Mouse (Mus musculus) MN1 (cell line): ENCODE results near the gene Flt3l.
A peak's percentile ranks its signal among the peaks of the same experiment; 100 is the strongest.
"Not testable (repeated sequence)": the region's sequence is repeated elsewhere in the genome, so short reads cannot be mapped to it uniquely, and the experiment has no call there.

Experiments
- DNase-seq: peaks from one replicate; pipeline ENCODE4 v3.0.0-alpha.2; 2016; ENCODE audit warnings: low spot score

Gene Flt3l

GRCm38 (mm10) chr7:45135993-45136567, at the start of gene Flt3l, which contains the start of gene Gm45713:
Gene Flt3l (minus strand): TSS chr7:45136432.
Gene Gm45713 (minus strand): TSS chr7:45136231.
- peak; percentile 90 for DNase-seq

GRCm38 (mm10) chr7:45185921-45186320, 49.7 kb upstream of the Flt3l start:
- no peak for DNase-seq

- no peak for DNase-seq
These were observed 47.4 kb upstream of the Flt3l start for GRCm38 (mm10) chr7:45183672-45184071.

- DNase-seq, result no peak
These were observed 46.4 kb upstream of the Flt3l start for GRCm38 (mm10) chr7:45182606-45183005.

GRCm38 (mm10) chr7:45182199-45182601, 46.0 kb upstream of the Flt3l start:
- peak; percentile 94 for DNase-seq

- DNase-seq, result peak; percentile 63
These were observed 45.3 kb upstream of the Flt3l start for GRCm38 (mm10) chr7:45181540-45181939.

GRCm38 (mm10) chr7:45180896-45181477, 44.8 kb upstream of the Flt3l start, which contains the start of gene Pth2:
Gene Pth2 (plus strand): TSS chr7:45180995.
- no peak for DNase-seq

GRCm38 (mm10) chr7:45179469-45179868, 43.2 kb upstream of the Flt3l start, which contains the start of gene Gfy:
Gene Gfy (minus strand): TSS chr7:45179569.
- DNase-seq, result no peak

- DNase-seq, result no peak
These were observed 42.3 kb upstream of the Flt3l start for GRCm38 (mm10) chr7:45178550-45178949.

GRCm38 (mm10) chr7:45176356-45176755, 40.1 kb upstream of the Flt3l start:
- no peak for DNase-seq

GRCm38 (mm10) chr7:45175929-45176328, 39.7 kb upstream of the Flt3l start:
- DNase-seq, result no peak

- DNase-seq, result no peak
These were observed 39.2 kb upstream of the Flt3l start for GRCm38 (mm10) chr7:45175398-45175797.

GRCm38 (mm10) chr7:45174567-45175280, 38.5 kb upstream of the Flt3l start:
- DNase-seq, result no peak

- not testable (repeated sequence) for DNase-seq
These were observed 37.5 kb upstream of the Flt3l start for GRCm38 (mm10) chr7:45173772-45174171.

- no peak for DNase-seq
These were observed 36.7 kb upstream of the Flt3l start for GRCm38 (mm10) chr7:45172974-45173373.

- no peak for DNase-seq
These were observed 33.3 kb upstream of the Flt3l start for GRCm38 (mm10) chr7:45169495-45169894.

GRCm38 (mm10) chr7:45168656-45169055, 32.4 kb upstream of the Flt3l start:
- no peak for DNase-seq

- no peak for DNase-seq
These were observed 31.7 kb upstream of the Flt3l start for GRCm38 (mm10) chr7:45167761-45168445.

- DNase-seq, result no peak
These were observed 30.7 kb upstream of the Flt3l start for GRCm38 (mm10) chr7:45166950-45167401.

- DNase-seq, result no peak
These were observed 29.5 kb upstream of the Flt3l start for GRCm38 (mm10) chr7:45165701-45166100.

- no peak for DNase-seq
These were observed 28.6 kb upstream of the Flt3l start for GRCm38 (mm10) chr7:45164833-45165232.

- peak; percentile 35 for DNase-seq
These were observed 27.7 kb upstream of the Flt3l start, which contains the start of gene Slc17a7 for GRCm38 (mm10) chr7:45163735-45164490. Gene Slc17a7 (plus strand): TSS chr7:45163949.
